Mouse (Mus musculus) spleen, adult 2 months (tissue): Measurements from ENCODE around the gene Amotl1.

Experiments used
- CTCF ChIP-seq: fragments of 200-500 bp; IDR thresholded peaks from 2 replicates; pipeline ENCODE4 v1.5.1; 2011; ENCODE audit warnings: mild to moderate bottlenecking, inconsistent platforms; ENCODE audit not compliant: insufficient read depth, insufficient read length, insufficient replicate concordance; ENCODE audit errors: extremely low read depth
- POLR2A ChIP-seq: fragments of 200-500 bp; IDR thresholded peaks from 2 replicates; pipeline ENCODE4 v1.6.1; 2011; ENCODE audit warnings: low read depth, low read length, inconsistent platforms

- TF ChIP-seq POLR2A (no peak), CTCF (no peak)
Observed at GRCm38 (mm10) chr9:14597429-14597828, 47.4 kb downstream of the Amotl1 start.
